Mouse (Mus musculus) lung, postnatal 36 days (tissue): Measurements from ENCODE around the gene Cd68.
A peak's percentile ranks its signal among the peaks of the same experiment; 100 is the strongest.
"Not testable (repeated sequence)": the region's sequence is repeated elsewhere in the genome, so short reads cannot be mapped to it uniquely, and the experiment has no call there.

Experiments
- DNase-seq: peaks from one replicate; pipeline ENCODE4 v3.0.0; 2022; ENCODE audit warnings: mixed read lengths

The Cd68 gene

GRCm38 (mm10) chr11:69665457-69665960 lies 444 bp downstream of the Cd68 start:
- DNase-seq, result no peak

GRCm38 (mm10) chr11:69664841-69665240 lies 1.1 kb downstream of the Cd68 start:
- DNase-seq, result no peak

- no peak for DNase-seq
These were observed 2.2 kb downstream of the Cd68 start for GRCm38 (mm10) chr11:69663795-69664194.

DNA sequence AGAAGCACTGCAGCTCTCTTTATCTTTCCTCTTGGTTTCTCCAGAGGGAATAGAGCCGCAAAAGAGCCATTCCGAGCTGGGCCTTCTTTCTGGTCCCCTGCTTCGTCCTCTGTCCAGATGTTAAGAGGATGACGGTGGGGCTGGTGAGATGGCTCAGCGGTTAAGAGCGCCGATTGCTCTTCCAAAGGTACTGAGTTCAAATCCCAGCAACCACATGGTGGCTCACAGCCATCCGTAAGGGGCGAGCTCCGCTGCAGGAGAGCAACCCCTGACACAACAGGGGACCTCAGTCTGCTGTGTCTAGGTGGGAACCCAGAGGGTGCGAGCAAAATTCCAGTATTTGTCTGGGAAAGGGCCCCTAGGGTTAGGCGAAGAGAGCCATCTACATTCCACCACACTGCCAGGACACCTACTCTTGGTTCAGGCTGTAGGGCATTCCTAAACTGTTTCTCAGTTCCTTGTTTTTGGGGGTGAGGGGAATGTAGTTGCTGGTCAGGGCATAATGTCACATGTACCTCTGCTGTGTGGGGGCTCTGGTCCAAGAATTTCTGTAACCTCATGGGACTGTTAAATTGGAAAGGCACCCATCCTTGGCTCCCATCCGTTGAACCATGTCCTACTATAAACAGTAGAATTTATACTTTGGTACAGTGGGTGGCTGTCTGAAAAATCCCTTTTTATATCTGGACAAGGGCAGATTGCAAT lies 2.8 kb downstream of the Cd68 start:
- no peak for DNase-seq

GRCm38 (mm10) chr11:69662213-69662966 lies 3.6 kb downstream of the Cd68 start, which contains the start of gene Mpdu1:
Gene Mpdu1, minus strand, starts transcription at chr11:69662642.
- DNase-seq, result peak; percentile 96

DNA sequence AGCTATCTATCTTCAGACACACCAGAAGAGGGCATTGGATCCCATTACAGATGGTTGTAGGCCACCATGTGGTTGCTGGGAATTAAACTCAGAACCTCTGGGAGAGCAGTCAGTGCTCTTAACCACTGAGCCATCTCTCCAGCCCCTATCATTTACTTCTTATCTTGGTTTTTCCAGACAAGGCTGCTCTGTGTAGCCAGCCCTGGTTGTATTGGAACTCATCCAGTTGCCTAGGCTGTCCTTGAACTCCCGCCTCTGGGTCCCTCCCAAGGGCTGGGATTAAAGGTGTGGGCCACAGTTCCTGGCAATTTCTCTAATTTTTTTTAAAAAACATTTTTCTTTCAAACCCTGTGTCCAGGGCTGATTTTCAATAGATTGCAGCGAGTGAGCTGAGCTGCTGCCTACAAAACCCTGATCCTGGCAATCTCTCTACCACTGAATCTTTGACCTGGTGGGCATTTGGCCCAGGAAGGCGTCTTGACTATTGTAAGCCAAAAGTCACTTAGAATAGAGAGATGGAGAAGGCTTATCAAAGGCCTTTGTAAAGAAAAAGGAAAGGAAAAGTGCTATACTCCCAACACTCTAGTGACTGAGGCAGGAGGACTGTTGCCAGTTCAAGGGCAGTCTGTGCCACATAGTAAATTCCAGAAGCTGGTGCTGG lies 4.6 kb downstream of the Cd68 start:
- no peak for DNase-seq

GRCm38 (mm10) chr11:69657462-69657881 lies 8.5 kb downstream of the Cd68 start:
- no peak for DNase-seq

- peak; percentile 73 for DNase-seq
These were observed 9.1 kb downstream of the Cd68 start for GRCm38 (mm10) chr11:69656617-69657461.

- no peak for DNase-seq
These were observed 9.9 kb downstream of the Cd68 start for GRCm38 (mm10) chr11:69656065-69656455.

DNA sequence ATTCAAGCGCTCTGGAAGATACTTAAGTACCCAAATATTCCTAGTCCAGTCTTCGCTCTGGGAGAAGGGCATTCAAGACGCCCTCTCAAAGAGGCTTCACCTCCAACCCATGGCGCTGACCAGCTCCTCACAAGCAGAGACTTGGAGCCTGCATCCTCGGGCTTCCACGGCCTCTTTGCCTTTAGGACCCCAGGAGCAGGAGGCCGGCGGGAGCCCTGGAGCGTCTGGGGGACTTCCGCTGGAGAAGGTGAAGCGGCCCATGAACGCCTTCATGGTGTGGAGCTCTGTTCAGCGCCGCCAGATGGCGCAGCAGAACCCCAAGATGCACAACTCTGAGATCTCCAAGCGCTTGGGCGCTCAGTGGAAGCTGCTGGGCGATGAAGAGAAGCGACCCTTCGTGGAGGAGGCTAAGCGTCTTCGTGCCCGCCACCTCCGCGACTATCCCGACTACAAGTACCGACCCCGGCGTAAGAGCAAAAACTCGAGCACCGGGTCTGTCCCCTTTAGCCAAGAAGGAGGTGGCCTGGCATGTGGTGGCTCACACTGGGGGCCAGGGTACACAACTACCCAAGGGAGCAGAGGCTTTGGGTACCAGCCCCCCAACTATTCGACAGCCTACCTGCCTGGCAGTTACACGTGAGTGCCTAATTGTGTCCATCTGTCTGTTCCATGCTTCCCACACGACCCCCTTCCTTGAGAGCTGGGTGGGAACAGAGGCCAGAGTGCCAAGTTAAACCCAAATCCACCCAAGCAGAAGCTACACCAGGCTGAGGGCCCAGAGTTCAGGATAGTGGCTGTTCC lies 10.5 kb downstream of the Cd68 start, which contains the start of gene Sox15:
Sox15 (plus strand) TSS at position 51 of the 801 bp plus-strand sequence.
- peak; percentile 80 for DNase-seq

DNA sequence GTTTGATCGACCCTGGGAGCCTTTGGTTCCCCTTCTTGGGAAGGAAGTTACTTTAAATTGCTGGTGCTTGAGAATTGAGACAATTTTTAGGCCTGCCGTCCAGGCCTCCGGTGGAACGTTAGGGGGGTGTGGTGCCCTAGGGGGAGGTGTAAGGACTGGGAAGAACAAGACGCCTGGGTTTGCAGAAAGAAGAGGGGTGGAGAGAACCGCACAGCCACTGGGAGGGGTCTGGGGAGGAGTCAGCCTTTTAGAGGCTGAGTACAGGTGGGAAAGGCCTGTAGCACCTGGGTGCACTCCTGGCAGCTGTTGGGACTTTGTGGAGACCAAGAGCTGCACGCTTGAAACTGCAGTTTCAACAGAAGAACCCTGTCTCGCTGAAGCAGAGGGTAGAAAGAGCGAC lies 11.2 kb downstream of the Cd68 start:
- DNase-seq, result peak; percentile 39

DNA sequence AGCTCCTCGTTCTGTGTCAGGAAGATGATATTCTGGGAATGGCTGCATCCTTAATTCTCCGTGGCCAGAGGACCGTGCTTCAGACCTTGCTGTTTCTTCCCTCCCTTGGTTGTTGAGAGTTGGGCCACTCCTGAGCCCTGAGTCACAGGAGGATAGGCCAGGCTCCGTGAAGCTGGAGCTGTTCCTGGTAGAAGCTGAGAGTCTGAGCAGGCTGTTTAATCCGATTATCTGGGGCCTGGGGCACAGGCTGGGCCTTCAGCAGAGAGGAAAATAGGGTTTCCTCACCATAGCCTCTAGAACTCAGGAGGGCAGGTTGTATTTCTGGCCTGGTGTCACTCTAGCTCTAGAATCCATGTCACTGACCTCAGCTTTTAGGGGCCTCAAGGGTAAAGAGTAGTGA lies 12.6 kb downstream of the Cd68 start:
- DNase-seq, result no peak

- DNase-seq, result no peak
These were observed 20.1 kb downstream of the Cd68 start for GRCm38 (mm10) chr11:69645860-69646259.

GRCm38 (mm10) chr11:69635471-69635870 lies 30.5 kb downstream of the Cd68 start:
- no peak for DNase-seq

DNA sequence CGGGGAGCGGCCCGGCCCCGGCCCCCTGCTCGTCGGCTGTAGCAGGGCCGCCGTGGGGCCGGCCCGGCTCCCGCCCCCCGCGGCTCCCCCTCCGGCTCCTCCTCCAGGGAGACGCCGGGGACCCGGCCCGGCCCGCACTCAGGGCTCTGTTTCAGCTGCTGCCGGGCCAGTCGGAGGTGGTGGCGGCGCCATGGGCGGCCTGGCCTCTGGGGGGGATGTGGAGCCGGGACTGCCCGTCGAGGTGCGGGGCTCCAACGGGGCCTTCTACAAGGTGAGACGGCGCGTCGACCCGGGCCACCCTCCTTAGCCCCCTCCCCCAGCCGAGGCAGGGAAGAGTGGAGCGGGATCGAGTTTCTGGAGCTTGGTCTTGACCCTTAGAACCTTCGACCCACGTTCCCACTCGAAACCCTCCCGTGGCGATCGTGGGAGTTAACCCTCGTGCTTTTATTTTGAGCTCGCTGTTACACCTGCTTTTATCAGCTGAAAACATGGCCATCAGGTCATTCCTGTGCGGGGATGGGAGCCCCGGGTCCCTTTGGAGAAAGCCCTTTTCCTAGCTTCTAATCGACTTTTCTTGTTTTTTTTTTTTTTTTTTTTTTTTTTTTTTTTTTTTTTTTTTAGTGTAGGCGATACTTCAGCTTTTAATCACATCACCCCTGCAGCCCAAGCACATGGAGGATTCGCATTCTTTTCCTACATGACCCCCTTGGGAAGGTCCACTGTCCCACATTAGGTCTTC lies 32.7 kb downstream of the Cd68 start:
- peak; percentile 66 for DNase-seq

- DNase-seq, result peak; percentile 100
These were observed 33.5 kb downstream of the Cd68 start, which contains the start of gene Fxr2 for GRCm38 (mm10) chr11:69632284-69633089. Gene Fxr2, plus strand, starts transcription at chr11:69632990.

DNA sequence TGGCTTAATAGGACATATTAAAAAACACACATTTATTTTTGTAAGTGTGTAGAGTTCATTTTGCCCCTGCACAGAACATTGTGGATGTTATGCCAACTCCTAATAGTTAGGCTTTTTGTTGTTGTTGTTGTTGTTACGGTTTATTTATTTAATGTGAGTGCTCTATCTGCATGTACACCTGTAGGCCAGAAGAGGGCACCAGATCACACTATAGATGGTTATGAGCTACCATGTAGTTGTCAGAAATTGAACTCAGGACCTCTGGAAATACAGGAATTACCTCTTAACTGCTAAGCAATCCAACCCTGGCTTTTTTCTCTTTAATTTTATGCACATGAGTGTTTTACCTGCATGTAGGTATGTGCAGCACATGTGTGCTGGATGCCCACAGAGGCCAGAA lies 36.2 kb downstream of the Cd68 start:
- peak; percentile 45 for DNase-seq

- peak; percentile 89 for DNase-seq
These were observed 37.7 kb downstream of the Cd68 start for GRCm38 (mm10) chr11:69628286-69628685.

DNA sequence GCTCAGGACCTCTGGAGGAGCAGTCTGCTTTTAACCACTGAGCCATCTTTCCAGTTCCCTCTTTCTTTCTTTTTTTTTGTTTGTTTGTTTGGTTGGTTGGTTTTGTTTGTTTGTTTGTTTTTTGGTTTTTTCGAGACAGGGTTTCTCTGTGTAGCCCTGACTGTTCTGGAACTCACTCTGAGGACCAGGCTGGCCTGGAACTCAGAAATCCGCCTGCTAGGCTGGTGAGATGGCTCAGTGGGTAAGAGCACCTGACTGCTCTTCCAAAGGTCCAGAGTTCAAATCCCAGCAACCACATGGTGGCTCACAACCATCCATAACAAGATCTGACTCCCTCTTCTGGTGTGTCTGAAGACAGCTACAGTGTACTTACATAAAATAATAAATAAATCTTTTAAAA lies 41.6 kb downstream of the Cd68 start:
- not testable (repeated sequence) for DNase-seq

DNA sequence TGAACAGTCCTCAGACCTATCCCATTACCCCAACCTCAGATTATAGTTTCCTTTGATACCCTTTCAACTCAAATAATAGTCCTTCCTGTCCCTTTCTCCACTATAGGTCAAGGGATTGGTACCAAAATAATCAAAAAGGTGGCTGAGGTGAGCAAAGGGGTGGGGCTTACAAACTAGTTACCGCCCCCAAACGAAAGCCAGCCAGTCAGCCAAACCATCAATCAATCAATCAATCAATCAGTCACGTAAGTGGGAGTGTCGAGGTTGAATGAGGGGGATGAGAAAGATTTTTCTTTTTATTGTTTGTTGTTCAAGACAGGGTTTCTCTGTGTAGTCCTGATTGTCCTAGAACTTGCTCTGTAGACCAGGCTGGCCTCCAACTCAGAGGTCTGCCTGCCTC lies 42.9 kb downstream of the Cd68 start:
- DNase-seq, result no peak
